Mouse (Mus musculus): ENCODE results near the gene Gm10271.

The Gm10271 gene

DNA sequence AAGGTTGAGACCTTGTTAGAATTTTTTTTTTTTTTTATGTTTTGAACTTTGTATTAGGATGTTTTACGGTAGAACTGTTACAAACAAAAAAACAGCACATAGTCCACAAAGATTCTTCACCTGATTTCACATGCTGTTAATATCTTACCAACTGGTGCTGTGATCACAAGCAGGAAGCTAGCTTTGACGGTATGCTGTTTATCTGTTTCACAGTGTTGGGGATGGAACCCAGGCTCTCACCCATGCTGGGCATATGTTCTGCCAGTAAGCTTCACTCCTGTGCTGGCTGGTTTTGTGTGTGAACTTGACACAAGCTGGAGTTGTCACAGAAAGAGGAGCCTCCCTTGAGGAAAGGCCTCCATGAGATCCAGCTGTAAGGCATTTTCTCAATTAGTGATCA, 5.4 kb upstream of the Gm10271 start:
- no peak for DNase-seq

- no peak for DNase-seq
Observed at GRCm38 (mm10) chr10:116977455-116977854, 5.0 kb upstream of the Gm10271 start.

- DNase-seq, result no peak
Observed at GRCm38 (mm10) chr10:116968741-116969140, 3.7 kb downstream of the Gm10271 start.

DNA sequence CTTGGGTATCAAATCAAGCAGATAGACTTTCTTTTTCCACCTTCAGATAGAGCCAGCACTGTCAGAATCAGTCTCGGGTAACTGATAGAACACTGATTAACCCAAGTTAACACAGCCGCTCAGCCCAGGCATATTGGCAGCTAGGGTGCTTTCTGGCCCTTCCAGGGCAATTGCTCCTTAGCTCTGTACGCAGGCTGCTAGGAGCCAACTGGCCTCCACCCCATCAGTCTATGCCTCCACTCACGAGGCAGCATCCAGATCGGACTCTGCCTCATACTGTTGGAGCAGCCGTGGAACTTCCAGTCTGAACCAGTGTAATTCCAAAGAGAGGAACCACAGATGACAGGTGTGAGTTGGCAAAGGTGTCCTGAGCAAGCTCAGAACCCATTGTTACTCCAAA, 6.3 kb downstream of the Gm10271 start:
- peak in 1 of 2 experiments; percentile 31 for DNase-seq

DNA sequence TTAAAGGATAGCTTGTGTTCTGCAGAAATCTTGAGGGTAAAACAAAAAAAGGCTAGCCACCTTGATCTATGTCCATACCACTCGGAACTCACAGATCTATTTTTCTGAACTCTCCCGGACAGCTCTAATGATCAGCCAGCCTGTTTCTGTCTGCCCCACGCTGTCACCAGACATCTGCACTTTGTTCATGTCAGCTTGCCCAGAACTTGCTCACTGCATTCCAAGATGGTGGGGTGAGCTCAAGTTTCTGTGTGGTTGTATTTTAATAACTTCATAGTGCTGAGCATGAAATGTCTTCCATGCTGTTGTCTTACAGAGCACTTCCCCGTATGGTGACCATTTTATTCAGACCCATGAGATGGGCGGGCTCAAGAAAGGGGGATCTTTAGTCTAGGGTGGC, 7.1 kb downstream of the Gm10271 start:
- DNase-seq, result peak; percentile 73 to 87

DNA sequence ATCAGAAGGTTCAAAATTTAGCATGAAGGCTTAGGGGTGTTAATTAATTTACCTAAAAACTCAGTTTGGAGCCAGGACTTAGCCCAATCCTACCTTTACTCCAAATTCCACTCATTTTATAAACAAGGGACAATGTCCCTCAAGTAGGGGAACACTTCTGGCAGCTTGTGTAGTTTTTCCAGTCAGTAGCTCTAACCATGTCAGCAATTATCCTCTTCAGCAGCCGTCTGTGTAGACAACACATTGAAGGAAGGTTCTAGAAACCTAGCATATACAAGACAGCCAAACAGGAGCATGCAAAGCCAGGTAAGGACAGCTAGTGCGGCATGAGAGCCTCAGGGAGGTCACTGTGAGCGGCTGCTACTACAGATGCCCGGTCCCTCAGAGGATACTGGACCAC, 7.8 kb downstream of the Gm10271 start:
- no peak for DNase-seq

- no peak for DNase-seq
Observed at GRCm38 (mm10) chr10:116964084-116964483, 8.3 kb downstream of the Gm10271 start.

GRCm38 (mm10) chr10:116962803-116963202, 9.6 kb downstream of the Gm10271 start:
- DNase-seq, result peak; percentile 18 to 38

- no peak for DNase-seq
Observed at GRCm38 (mm10) chr10:116962152-116962551, 10.3 kb downstream of the Gm10271 start.

GRCm38 (mm10) chr10:116957867-116958551, 14.4 kb downstream of the Gm10271 start:
- DNase-seq, result no peak

- DNase-seq, result no peak
Observed at GRCm38 (mm10) chr10:116956483-116957158, 15.8 kb downstream of the Gm10271 start.

DNA sequence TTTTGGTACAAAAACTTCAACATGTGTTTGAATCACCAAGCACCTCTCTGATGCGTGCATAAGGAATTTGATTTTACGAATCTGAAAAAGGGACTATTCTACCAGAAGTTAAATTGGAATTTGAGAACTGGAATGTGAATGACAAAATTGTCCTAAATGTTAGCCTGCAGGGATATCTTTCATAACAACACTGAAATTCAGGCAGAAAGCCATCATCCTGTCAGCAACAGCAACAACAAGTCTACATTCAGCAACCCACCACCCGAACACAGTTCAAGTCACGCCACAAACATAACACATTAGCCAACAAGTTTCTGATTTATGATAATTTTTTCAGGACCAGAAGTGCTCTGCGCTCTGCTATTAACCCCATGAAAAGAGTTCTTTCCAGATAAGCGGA, 17.2 kb downstream of the Gm10271 start:
- DNase-seq, result peak; percentile 16 to 32

GRCm38 (mm10) chr10:116950886-116951285, 21.5 kb downstream of the Gm10271 start:
- no peak for DNase-seq

- peak; percentile 92 to 93 for DNase-seq
Observed at GRCm38 (mm10) chr10:116950009-116950769, 22.2 kb downstream of the Gm10271 start, which contains the start of gene Rab3ip. Gene Rab3ip, minus strand, starts transcription at chr10:116950769.

- peak in 1 of 2 experiments; percentile 54 for DNase-seq
Observed at GRCm38 (mm10) chr10:116949111-116950008, 23.0 kb downstream of the Gm10271 start.

DNA sequence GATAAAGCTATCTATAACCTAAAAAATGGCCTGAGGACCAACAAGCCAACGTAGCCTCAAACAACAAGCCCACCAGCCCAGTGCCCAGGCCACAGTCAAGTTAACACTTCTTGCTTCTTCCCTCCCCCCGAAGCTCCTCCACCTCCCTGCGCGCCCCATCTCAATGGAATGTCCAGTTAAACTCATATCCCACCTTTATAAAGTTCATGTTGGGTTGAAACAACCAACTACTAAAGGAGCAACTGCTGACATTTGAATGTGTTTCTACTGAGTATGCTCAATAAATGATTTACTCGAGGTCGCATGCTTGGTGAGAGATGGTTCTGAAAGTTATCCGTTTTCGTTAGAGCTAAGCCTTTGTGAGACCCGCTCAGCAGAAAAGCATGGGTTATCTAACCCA, 24.0 kb downstream of the Gm10271 start:
- no peak for DNase-seq

DNA sequence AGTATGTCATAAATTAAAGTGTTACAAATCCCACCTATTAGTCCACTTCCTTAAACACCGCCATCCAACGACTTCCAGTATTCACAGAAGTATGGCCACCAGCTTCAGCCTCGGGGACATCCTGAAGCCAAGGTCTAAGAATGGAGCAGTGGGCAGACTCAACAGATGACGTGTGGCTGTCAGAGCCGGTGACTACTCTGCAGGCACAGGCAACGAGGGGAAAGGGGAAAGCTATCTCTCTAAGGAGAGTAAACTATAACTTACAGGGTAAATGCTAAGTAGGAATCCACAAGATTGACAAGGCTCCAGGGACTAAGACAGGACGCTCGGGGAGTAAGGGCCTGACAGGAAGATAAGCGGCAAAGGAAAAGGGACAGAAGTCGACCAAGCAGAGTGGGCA, 27.5 kb downstream of the Gm10271 start:
- DNase-seq, result no peak

- no peak for DNase-seq
Observed at GRCm38 (mm10) chr10:116944144-116944543, 28.3 kb downstream of the Gm10271 start.

GRCm38 (mm10) chr10:116943025-116943424, 29.4 kb downstream of the Gm10271 start:
- peak in 1 of 2 experiments; percentile 22 for DNase-seq

- DNase-seq, result no peak
Observed at GRCm38 (mm10) chr10:116935028-116935427, 37.4 kb downstream of the Gm10271 start.

DNA sequence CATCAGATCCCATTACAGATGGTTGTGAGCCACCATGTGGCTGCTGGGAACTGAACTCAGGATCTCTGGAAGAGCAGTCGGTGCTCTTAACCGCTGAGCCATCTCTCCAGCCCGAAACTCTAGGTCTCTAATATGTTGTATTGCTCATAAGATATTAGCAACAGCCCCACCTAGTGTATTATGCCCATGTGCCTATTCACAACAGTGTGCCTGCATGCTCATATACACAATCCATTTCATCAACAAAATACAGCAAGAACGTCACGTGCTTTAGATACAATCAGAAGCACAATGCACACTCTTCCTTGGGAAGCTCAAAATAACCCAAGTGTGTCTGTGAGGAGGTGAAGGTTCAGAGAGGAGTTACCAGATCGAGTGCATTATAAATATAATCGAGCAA, 38.6 kb downstream of the Gm10271 start:
- no peak for DNase-seq

DNA sequence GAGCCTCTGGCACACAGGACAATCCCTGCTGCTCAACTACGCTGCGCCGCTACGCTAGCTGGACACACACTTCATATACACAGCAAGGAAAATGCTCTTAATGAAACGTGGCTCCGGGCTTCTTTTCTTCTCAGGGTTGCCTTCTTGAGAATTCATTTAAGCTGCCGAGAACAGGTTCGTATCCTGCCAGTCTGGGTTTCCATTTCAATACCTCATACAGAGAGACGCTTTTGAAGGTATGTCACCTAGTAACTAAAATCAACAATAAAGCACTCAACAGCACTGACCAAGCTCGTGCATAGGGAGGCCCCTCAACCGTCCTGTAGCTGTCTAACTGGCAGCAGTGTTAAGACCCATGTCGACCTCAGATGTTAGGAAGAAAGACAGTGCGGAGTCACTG, 40.0 kb downstream of the Gm10271 start:
- DNase-seq, result no peak
